Mouse (Mus musculus): ENCODE data around the gene Brd3os.

GRCm38 (mm10) chr2:27486725-27487124 lies 44.6 kb downstream of the Brd3os start:
- TF ChIP-seq CTCF (IDR thresholded peaks at IDR 0.05; ENCODE audit: low read depth, low read length) (no peak), EP300 (IDR thresholded peaks at IDR 0.05; ENCODE audit: insufficient read depth, low read depth, low read length) (no peak), POLR2A (IDR thresholded peaks at IDR 0.05; ENCODE audit: insufficient read depth, low read length) (no peak)
